Mouse (Mus musculus) MEL (cell line): ENCODE measurements around the gene 6430550D23Rik. TPM values are rescaled to one million over a fixed set of nuclear protein-coding genes. Genes with fewer than 3 reads are reported as not detected.

Experiments
- DNase-seq: peaks from one replicate; pipeline ENCODE4 v3.0.0; 2011; ENCODE audit warnings: low read depth, low spot score
- H3K27ac ChIP-seq: 2 replicates; pipeline ENCODE4 v1.5.1; 2012; ENCODE audit warnings: low read depth, mild to moderate bottlenecking, control low read depth, low read length, moderate library complexity; ENCODE audit not compliant: control insufficient read depth
- H3K27me3 ChIP-seq, 2 experiments: fragments of 150-350 bp in 1 of 2; sonication (generic) in 1 of 2; 2 replicates each; pipeline ENCODE4 v1.6.1; 2012; ENCODE audit warnings: low read length in 2 of 2, mild to moderate bottlenecking in 2 of 2, improper control_type of control experiment in 1 of 2, moderate library complexity in 1 of 2; ENCODE audit not compliant: insufficient read depth in 2 of 2, control insufficient read depth in 1 of 2
- H3K36me3 ChIP-seq, 2 experiments: 2 replicates each; pipeline ENCODE4 v1.6.1; 2012 to 2014; ENCODE audit warnings: low read length in 2 of 2, improper control_type of control experiment in 1 of 2, inconsistent platforms in 1 of 2, mild to moderate bottlenecking in 1 of 2; ENCODE audit not compliant: insufficient read depth in 2 of 2, control insufficient read depth in 1 of 2
- H3K4me1 ChIP-seq, 2 experiments: fragments of 150-350 bp in 1 of 2; sonication (generic) in 1 of 2; 2 replicates each; pipeline ENCODE4 v1.6.1; 2012; ENCODE audit warnings: low read length in 2 of 2, improper control_type of control experiment in 1 of 2, mild to moderate bottlenecking in 1 of 2; ENCODE audit not compliant: insufficient read depth in 2 of 2, control insufficient read depth in 1 of 2
- H3K4me3 ChIP-seq, 2 experiments: fragments of 150-350 bp in 1 of 2; sonication (generic) in 1 of 2; 2 replicates each; pipeline ENCODE4 v1.5.1; 2012; ENCODE audit warnings: low read depth in 2 of 2, low read length in 2 of 2, mild to moderate bottlenecking in 2 of 2, moderate library complexity in 2 of 2, control low read depth in 1 of 2, improper control_type of control experiment in 1 of 2; ENCODE audit not compliant: control insufficient read depth in 1 of 2, insufficient read depth in 1 of 2
- H3K79me2 ChIP-seq: 2 replicates; pipeline ENCODE4 v1.6.1; 2012; ENCODE audit warnings: mild to moderate bottlenecking, low read length, moderate library complexity; ENCODE audit not compliant: control insufficient read depth, poor library complexity, insufficient read depth
- H3K9ac ChIP-seq: 2 replicates; pipeline ENCODE4 v1.6.1; 2012; ENCODE audit warnings: low read depth, mild to moderate bottlenecking, control low read depth, low read length, moderate library complexity; ENCODE audit not compliant: control insufficient read depth, poor library complexity, severe bottlenecking
- H3K9me3 ChIP-seq: fragments of 150-350 bp; sonication (generic); replicated peaks from 2 replicates; pipeline ENCODE4 v1.6.1; 2012; ENCODE audit warnings: mild to moderate bottlenecking, low read length, improper control_type of control experiment, moderate library complexity; ENCODE audit not compliant: insufficient read depth
- CHD1 ChIP-seq: IDR thresholded peaks from 2 replicates; pipeline ENCODE4 v1.6.1; 2012; ENCODE audit warnings: low read depth, mild to moderate bottlenecking, inconsistent platforms, low read length, improper control_type of control experiment
- CHD2 ChIP-seq: IDR thresholded peaks from 2 replicates; pipeline ENCODE4 v1.6.1; 2011; ENCODE audit warnings: low read length, improper control_type of control experiment
- CTCF ChIP-seq, 3 experiments: IDR thresholded peaks in 2 of 3; conservative IDR thresholded peaks in 1 of 3; 2 replicates each; pipeline ENCODE4 v1.5.1; 2011 to 2012; ENCODE audit warnings: low read length in 3 of 3, low read depth in 2 of 3, mild to moderate bottlenecking in 2 of 3, improper control_type of control experiment in 1 of 3, inconsistent platforms in 1 of 3, mixed read lengths in 1 of 3, moderate library complexity in 1 of 3; ENCODE audit not compliant: control insufficient read depth in 1 of 3, insufficient read depth in 1 of 3, poor library complexity in 1 of 3, severe bottlenecking in 1 of 3
- E2F4 ChIP-seq: IDR thresholded peaks from 2 replicates; pipeline ENCODE4 v1.6.1; 2011; ENCODE audit warnings: low read depth, low read length, improper control_type of control experiment, borderline replicate concordance
- EP300 ChIP-seq, 2 experiments: IDR thresholded peaks; 2 replicates each; pipeline ENCODE4 v1.6.1; 2011; ENCODE audit warnings: improper control_type of control experiment in 2 of 2, low read length in 2 of 2, low read depth in 1 of 2, mild to moderate bottlenecking in 1 of 2
- KAT2A ChIP-seq: conservative IDR thresholded peaks from 2 replicates; pipeline ENCODE4 v1.6.1; 2012; ENCODE audit warnings: low read depth, low read length, improper control_type of control experiment, inconsistent platforms
- MAZ ChIP-seq: IDR thresholded peaks from 2 replicates; pipeline ENCODE4 v1.6.1; 2012; ENCODE audit warnings: low read depth, mild to moderate bottlenecking, inconsistent platforms, low read length, improper control_type of control experiment
- POLR2AphosphoS2 ChIP-seq: IDR thresholded peaks from 2 replicates; pipeline ENCODE4 v1.6.1; 2011; ENCODE audit warnings: low read length, improper control_type of control experiment
- RAD21 ChIP-seq: IDR thresholded peaks from 2 replicates; pipeline ENCODE4 v1.6.1; 2011; ENCODE audit warnings: mild to moderate bottlenecking, low read depth, low read length, improper control_type of control experiment
- RCOR1 ChIP-seq: IDR thresholded peaks from 2 replicates; pipeline ENCODE4 v1.6.1; 2012; ENCODE audit warnings: low read depth, mild to moderate bottlenecking, inconsistent platforms, low read length, improper control_type of control experiment
- SIN3A ChIP-seq: IDR thresholded peaks from 2 replicates; pipeline ENCODE4 v1.6.1; 2012; ENCODE audit warnings: low read length, improper control_type of control experiment, inconsistent platforms
- SMC3 ChIP-seq: IDR thresholded peaks from 2 replicates; pipeline ENCODE4 v1.6.1; 2011; ENCODE audit warnings: low read depth, low read length, improper control_type of control experiment
- TAL1 ChIP-seq: IDR thresholded peaks from 2 replicates; pipeline ENCODE4 v1.6.1; 2012; ENCODE audit warnings: mild to moderate bottlenecking, inconsistent platforms, low read length, moderate library complexity, mixed read lengths
- TBP ChIP-seq: IDR thresholded peaks from 2 replicates; pipeline ENCODE4 v1.8.0; 2011; ENCODE audit warnings: low read depth, low read length, improper control_type of control experiment
- UBTF ChIP-seq: IDR thresholded peaks from 2 replicates; pipeline ENCODE4 v1.6.1; 2012; ENCODE audit warnings: low read depth, mild to moderate bottlenecking, inconsistent platforms, low read length, improper control_type of control experiment, moderate library complexity, borderline replicate concordance; ENCODE audit not compliant: insufficient read depth
- polyA plus RNA-seq, 2 experiments: library from polyadenylated mRNA; stranded (reverse) in 1 of 2; unstranded in 1 of 2; fragments of >175 nt in 1 of 2; fragments of >200 nt in 1 of 2; gene quantifications; 2 replicates each; pipeline versions ENCODE4 v1.2.1 to v1.2.4; 2012; ENCODE audit warnings: low replicate concordance in 2 of 2, low read depth in 1 of 2; ENCODE audit not compliant: insufficient read length in 2 of 2, insufficient read depth in 1 of 2, missing spikeins in 1 of 2
- total RNA-seq: library from RNA; depleted of rRNA; stranded (reverse); fragments of 300-350 nt; gene quantifications from 2 replicates; pipeline ENCODE4 v1.2.3, GENCODE M21; 2012

6430550D23Rik gene
- total and polyA plus RNA-seq, 3 experiments, result 1.1 TPM; not detected in 1

GRCm38 (mm10) chr2:156021219-156021618, 13.4 kb upstream of the 6430550D23Rik start (continued):
- TF ChIP-seq E2F4, result no peak
- peak; percentile 15 to 72; a peak in 2 of 4 replicates for TF ChIP-seq EP300 (IDR thresholded peaks at IDR 0.05; ENCODE audit: low read depth in 1 of 2, low read length in 2 of 2)
- TF ChIP-seq KAT2A, result no peak
- peak; percentile 73 for TF ChIP-seq TAL1
- 0 out of 2 replicates have a peak, but pooled peaks have one; percentile 33 for TF ChIP-seq SIN3A
- TF ChIP-seq CHD2, result no peak

- Histone ChIP-seq H3K36me3 (peaks cover 1 to 20% of the 10 kb centered on the region in 2 experiments; a peak in 3 of 4 replicates), H3K9me3 (no peaks in the 10 kb centered on the region), H3K79me2 (no peaks in the 10 kb centered on the region), H3K27me3 (no peaks in the 10 kb centered on the region), H3K9ac (no peak overlapping the region), H3K4me1 (peaks cover 5 to 26% of the 10 kb centered on the region in 2 experiments), H3K27ac (no peak overlapping the region), H3K4me3 (no peak overlapping the region)
- DNase-seq, result no peak
- TF ChIP-seq CHD1 (no peak), TBP (no peak), SMC3 (no peak), MAZ (no peak), RCOR1 (no peak), UBTF (no peak)
Observed at GRCm38 (mm10) chr2:156018106-156018505, 10.3 kb upstream of the 6430550D23Rik start.

- H3K4me3 ChIP-seq, result no peak overlapping the region
- peaks cover 0 to 4% of the 10 kb centered on the region in 2 experiments; a peak in 2 of 4 replicates for H3K36me3 ChIP-seq
- peaks cover 6% of the 10 kb centered on the region for H3K79me2 ChIP-seq
- no peak overlapping the region for H3K9ac ChIP-seq
- peak; percentile 61 for DNase-seq
- H3K9me3 ChIP-seq, result no peaks in the 10 kb centered on the region
- TF ChIP-seq RAD21, result peak; percentile 7
- TF ChIP-seq SMC3, result peak; percentile 33; the same call in 1 of the 2 replicates
- TF ChIP-seq CTCF (IDR thresholded peaks at IDR 0.05 in 2 of 3, conservative IDR thresholded peaks at IDR 0.05 in 1 of 3; ENCODE audit: control insufficient read depth in 1 of 3, insufficient read depth in 1 of 3, low read depth in 2 of 3, low read length in 3 of 3, poor library complexity in 1 of 3, severe bottlenecking in 1 of 3), result peak; percentile 34 to 57 (median 48); a peak in 5 of 6 replicates
- no peak for TF ChIP-seq POLR2AphosphoS2
- TF ChIP-seq, all 39 proteins: peak for 3
- peaks cover 0 to 6% of the 10 kb centered on the region in 2 experiments; a peak in 1 of 4 replicates for H3K4me1 ChIP-seq
- no peaks in the 10 kb centered on the region for H3K27me3 ChIP-seq
- no peak overlapping the region for H3K27ac ChIP-seq
Observed at GRCm38 (mm10) chr2:156005393-156005792, 2.4 kb downstream of the 6430550D23Rik start.
